Mouse (Mus musculus): ENCODE data around the gene Mrpl53.

DNA sequence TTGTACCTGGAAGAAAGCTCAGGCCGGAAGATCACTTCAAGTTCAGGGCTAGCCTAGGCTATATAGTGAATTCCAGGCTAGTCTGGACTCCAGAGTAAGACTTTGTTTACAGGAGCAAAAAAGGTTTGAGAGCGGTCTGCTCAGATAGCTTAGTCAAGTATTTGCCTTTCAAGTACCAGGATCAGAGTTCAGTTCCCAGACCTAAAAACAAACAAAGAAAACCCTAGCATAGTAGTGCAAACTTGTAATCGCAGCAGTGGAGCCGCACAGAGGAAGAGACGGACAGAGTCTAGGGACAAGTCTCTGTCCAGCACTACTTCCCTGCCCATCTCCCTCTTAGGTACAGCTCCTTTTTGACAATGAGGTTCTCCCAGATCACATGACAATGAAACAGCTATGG, 28.6 kb upstream of the Mrpl53 start:
- TF ChIP-seq POLR2A (IDR thresholded peaks at IDR 0.05; ENCODE audit: control insufficient read depth, low read depth, low read length) (no peak), CTCF (IDR thresholded peaks at IDR 0.05; ENCODE audit: control insufficient read depth, insufficient read depth, insufficient replicate concordance, low read depth, low read length) (no peak)
